Mouse (Mus musculus) WW6 (cell line): Measurements from ENCODE around the gene Utf1.

Experiments used
- DNase-seq: peaks from one replicate; pipeline ENCODE4 v3.0.0-alpha.2; 2013; ENCODE audit warnings: low read depth, low spot score

The Utf1 gene

DNA sequence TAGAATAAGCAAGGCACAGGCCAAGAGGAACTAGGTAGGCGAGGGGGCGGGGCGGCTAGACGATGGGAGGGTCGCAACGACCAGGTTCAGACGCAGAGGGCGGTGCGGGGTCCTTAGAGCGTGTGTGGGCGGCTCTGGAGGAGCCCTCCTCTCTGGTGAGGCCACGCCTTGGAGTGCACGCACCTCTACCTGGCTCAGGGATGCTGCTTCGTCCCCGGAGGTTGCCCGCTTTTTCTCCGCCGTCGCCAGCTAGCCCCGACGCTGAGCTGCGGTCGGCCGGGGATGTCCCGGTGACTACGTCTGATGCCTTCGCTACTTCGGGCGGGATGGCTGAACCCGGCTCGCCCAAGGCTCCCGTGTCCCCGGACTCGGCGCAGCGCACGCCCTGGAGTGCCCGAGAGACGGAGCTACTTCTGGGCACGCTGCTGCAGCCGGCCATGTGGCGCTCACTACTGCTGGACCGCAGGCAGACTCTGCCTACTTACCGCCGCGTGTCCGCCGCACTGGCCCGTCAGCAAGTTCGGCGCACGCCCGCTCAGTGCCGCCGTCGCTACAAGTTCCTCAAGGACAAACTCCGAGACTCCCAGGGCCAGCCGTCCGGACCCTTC lies at the start of gene Utf1:
Gene Utf1 (plus strand): TSS at position 116 of the 608 bp plus-strand sequence.
- peak; percentile 87 for DNase-seq

DNA sequence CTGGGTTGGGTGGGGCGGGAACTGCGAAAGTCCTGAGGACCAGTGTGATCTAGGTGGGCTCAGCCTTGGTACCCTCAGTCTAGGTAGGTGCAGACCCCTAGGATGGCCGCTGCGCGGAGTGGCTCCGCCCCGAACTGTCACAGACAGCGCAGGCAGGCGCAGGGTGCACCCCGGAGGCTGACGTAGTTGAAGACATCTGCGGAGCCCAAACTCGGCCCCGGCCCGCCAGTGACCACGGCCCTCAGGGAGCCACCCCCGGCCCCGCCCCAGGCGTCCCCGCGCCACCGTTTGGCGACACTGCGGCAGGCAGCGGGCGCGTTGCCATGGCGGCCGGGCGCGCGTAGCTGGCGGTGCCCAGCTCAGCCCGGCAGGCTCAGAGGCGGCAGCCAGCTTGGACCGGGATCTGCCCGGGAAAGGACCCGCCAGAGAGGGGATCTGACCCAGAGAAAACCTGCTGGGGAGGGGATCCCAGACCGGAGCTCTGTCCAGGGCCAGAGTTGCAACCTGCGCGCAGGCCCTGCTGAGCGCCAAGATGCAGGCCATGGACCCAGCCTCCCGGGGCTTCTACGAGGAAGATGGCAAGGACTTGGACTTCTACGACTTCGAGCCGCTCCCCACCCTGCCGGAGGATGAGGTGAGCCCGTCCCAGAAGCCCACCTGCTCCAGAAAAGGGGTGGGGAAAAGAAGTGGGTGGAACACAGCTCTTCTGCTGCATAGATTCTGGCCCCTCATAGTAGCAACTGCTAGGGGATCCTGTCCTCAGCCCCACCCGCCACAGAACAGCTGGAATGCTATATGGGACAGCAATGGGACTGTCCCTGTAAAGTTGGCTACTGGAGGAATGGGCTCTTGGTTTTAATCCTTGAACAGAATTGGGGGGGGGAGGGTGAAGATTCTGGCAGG lies 48.7 kb upstream of the Utf1 start, which contains the start of gene Kndc1:
Gene Kndc1 (plus strand): TSS at position 42 of the 903 bp plus-strand sequence.
- DNase-seq, result no peak

DNA sequence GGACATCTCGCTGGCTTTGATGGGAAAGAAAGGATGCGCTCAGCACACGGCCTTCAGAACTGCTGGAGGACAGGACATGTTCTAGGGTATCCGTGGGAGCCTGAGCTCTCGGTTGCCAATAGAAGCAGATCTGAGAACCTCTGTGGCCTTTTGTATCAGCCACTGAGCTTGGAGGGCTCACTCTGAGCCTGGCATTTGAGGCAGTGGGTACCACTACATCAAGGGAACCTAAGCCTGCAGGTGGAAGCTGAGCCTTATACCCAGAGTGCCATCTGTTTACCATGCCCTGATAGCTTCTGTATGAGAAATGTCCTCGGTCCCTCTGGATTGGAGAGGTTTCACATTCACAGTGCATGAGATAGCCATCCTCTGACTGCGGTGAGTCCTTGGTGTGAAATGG lies 47.3 kb upstream of the Utf1 start:
- no peak for DNase-seq

DNA sequence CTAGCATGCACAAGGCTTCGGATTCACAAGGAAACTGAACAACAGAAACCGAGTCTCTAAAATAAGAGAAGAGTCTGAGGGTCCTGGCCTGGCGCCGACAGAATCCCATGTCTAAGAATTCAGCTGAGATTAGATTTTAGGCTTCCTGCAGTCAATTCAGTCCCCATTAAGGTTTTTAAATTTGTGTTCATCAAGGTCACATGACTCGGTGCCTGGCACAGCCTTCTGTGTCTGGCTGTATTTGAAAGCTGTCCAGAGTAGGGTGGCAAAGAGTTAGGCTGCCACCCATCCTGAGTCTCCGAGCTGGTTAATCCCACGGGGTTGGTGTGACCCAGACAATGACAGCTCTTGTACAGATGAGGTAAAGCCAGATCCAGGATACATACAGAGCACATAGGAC lies 46.8 kb upstream of the Utf1 start:
- no peak for DNase-seq

DNA sequence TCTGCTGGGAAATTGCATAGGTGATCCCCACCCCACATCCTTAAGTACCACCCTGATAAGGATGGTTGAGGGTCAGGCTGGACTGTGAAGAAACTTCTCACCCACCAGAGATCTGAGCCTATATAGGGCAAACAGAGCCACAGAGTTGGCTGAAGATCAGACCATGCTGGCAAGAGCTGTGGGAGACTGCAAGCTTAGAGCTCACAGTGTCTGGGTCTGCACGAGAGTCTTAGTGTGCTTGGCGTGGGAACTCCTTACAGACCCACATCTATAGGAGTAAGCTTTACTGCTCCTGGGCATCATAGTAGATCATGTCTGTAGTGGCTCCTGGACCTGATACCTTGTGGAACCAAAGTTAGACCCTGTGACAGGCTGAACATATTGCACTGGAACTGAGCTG lies 45.0 kb upstream of the Utf1 start:
- no peak for DNase-seq

DNA sequence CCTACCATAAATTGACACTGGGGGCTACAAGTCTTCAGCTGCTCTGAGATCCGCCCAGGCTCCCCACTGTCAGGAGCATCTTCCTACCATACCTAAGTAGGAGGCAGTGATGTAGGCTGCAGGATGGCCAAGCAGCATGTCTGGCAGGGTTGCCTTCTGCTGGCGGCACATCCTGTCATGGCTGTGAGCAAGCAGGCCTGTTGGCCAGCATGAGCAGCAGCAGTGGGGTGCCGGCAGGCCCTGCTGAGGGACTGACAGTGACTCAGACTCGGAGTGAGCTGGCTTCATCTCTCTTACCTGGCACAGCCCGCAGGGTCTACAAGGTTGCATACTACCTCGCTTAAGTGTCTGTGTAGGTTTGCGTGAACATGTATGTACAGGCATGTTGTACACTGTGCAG lies 44.1 kb upstream of the Utf1 start:
- DNase-seq, result no peak

DNA sequence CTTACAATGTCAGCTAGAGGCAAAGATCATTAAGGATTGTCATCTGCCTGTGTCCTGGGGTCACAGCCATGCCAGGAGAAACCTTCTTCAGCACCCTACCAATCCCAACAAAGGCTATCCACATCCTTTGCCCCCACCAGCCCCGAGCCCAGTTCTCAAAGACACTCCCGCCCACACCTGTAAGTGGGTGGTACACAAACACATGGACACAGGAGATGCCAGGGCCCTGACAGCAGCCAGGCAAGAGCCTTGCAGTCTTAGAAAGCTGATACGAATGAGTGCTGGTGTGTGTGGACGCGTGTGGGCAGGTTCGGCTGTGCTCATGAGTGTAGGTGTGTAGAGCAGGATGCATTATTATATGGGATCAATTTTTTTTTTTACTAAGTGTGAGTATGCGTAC lies 43.1 kb upstream of the Utf1 start:
- DNase-seq, result no peak

DNA sequence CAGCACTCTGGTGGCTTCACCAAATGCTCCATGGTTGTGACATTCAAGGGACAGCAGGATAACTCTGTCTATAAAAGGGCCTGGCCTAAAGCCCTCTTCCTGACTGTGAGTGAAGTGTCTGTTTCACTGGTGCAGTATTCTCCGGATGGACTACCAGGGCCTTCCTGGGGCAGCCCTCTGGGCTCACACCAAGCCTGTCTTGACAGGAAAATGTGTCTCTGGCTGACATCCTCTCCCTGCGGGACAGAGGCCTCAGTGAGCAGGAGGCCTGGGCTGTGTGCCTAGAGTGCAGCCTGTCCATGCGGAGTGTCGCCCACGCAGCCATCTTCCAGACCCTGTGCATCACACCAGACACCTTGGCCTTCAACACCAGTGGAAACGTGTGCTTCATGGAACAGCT lies 42.7 kb upstream of the Utf1 start:
- DNase-seq, result no peak

DNA sequence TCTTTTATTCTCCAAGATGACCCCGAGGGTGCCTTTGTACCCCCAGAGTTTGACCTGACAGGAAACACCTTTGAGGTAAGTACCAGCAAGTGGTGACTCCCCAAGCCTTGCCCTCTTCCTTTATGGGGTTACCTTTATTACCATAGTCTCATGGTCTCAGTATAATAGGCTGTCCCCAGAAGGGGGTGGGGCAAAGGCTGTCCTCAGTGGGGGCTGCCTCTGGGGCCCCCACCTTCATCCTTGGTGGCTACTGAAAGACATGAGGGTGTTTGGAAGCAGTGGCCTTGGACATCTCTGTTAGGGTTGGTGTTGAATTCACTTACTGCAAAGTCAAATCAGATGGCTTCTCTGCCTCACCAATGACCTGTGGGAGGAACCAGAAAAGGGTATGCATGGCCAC lies 41.6 kb upstream of the Utf1 start:
- no peak for DNase-seq

DNA sequence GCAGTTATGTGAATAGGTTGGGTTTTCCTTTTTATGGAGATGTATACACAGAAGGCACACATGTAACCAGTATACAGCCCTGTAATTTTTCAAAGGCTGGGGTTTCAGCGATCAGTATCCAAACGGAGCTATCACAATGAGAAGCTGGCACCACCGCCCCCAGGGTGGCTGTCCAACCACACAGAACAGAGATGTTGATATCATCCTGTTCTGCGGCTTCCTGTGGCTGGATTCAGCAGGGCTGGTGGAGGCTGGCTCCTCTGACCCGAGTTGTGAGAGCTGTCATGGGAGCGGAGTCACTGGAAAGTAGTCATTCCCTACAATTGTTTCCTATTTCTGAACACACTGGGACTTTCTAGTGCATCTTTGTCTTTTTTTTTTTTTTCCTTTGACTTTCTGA lies 38.3 kb upstream of the Utf1 start:
- DNase-seq, result no peak

DNA sequence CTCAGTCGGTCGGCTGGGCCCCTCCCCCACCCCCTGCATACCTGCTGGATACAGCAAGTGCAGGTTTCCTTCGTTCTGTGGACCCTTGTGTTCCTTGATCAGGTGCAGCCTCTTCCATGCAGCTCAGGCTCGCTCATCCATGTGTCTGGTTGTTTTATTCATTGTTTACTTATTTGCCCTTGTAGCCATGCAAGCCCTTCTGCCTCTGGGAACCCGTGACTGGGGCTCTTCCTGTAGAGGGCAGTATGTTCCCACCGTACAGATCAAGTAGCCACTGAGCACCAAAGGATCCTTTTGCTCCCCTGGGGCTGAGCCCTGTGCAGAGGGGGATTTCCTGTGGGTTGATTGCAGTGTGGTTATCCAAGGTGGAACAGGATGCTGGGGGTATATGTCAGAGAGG lies 37.9 kb upstream of the Utf1 start:
- DNase-seq, result no peak

DNA sequence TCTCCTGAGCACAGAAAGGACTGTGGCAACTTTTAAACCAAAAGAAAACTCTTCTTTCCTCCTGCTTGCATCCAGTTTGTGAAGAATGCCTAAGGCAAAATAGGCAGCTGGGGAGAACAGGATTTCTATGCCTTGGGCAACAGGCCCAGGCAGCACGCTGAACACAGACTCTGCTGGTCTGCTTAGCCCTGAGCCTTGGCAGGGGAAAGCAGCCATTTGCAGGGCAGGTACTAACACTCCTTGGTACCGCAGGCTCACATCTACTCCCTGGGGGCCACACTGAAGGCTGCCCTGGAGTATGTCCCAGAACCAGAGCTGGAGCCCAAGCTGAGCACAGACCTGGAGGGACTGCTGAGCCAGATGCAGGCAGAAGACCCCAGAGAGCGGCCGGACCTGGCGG lies 35.4 kb upstream of the Utf1 start:
- DNase-seq, result no peak

DNA sequence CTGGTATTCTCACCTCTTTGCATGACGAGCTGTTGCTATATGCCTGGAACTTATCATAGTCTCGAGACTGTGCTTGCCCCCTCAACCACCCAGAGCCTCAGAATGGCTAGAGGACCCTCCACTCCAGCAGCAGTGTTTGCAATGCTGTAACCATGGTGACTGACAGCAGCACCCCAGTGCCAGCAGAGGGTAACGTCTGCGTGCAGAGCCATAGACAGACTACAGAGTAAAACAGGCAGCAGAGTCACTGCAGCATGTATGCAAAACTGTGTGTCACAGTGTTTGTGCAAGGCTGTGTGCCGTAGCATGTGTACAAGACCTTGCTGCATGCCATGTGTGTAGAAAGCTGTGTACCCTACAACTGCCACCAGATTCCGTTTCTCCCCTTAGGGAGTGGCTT lies 34.1 kb upstream of the Utf1 start:
- DNase-seq, result no peak

DNA sequence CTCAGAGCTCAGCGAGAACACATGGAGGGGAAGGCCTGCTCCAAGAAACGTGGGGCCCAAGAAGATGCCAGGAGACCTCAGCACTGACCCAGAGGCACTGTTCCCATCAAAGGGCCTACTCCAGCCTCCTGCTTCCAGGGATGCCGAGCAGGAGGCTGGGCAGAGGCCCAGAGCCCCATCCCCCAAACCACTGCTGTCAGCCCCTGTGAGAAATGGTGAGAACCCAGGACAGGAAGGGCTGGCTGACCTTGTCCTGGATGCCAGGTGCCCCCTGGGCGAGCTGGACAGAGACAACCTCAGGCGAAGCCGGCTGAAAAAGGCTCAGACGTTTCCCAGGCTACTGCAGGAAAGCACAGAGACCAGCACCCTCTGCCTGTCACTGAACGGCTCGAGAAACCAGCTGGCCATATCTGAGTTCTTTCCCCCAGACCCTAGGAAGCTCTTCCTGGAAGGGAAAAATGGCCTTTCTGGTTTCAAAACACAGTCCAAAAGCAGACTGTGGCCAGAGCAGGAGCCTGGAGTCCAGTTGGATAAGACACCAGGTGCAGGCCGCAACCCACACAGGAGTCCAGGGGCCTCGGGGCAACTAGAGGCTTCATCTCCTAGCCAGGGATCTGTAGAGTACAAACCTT lies 33.3 kb upstream of the Utf1 start:
- DNase-seq, result no peak

DNA sequence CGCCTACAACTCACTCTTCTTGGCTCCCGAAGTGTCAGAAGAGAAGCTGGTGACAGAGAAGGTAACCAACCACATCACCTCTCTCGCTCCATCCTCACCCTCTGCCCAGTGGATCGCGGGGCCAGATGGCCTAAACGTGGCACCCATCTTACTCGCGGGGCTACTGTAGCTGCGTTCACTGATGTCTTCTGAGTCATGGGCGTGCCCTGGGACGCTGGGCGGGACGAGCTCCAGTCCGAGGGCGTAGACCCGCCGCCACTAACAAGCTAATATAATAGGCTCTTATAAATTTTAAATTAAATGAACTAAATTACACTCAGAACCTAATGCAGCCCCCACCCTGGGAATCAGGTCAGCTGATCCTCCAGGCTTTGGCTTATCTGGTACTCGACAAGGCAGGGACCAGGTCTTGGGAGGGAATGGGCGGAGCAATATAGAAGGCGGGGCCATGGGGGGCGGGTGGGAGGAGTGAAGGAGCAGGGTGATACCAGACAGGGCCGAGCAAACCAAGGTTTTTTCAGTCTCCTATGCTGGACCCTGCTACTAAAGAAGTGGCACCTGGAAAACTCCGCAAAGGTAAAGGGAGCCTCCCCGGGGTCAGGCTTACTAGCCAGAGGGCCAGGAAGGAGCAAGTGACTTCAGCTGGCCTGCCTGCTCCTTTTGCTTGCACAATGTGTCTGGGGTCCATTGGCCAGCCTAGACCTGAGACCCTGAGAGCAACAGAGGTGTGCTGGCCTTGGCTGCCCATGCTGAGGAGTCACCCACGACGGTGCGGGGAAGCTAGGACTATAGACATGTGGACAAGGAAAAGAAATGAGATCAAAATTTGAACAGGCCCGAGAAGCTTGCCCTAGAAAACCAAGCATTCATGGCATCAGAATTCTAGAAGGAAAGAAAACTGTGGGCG lies 29.2 kb upstream of the Utf1 start:
- no peak for DNase-seq

DNA sequence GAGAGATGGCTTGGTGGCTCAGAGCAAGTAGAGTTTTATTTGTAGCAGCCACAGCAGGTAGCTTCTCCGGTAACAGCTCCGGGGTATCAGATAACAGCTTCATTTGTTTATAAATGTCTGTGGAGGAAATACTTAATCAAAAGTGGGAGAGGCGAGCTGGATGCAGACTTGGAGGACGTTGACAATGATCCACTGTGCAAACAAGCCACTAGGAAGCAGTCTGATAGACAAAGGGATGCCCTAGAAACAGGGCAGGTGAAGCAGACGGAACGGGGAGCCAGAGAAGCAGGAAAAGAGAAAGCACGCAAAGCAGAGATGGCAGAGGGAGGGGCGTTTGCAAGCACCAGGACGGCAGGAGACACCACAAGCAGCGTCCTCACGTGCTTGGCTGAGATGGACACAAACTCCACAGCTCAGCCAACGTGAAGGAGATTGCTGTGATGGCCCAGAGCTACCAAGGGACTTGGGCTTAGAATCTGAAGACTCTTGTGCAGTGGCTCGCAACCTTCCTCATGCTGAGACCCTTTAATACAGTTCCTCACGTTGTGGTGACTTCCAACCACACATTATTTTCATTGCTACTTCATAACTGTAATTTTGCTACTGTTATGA lies 27.8 kb upstream of the Utf1 start:
- no peak for DNase-seq

DNA sequence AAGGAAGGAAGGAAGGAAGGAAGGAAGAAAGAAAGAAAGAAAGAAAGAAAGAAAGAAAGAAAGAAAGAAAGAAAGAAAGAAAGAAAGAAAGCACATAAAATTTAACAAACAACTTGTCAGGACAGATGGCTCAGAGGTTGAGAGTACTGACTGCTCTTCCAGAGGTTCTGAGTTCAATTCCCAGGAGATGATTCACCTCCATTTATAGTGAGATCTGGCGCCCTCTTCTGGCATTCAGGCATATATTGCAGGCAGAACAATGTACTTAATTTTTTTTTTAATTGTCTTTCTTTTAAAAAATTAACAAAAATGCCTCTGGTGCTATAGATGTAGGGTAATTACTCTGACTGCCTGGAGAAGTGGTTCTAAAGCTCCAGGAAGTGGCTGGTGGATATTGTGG lies 27.2 kb upstream of the Utf1 start:
- DNase-seq, result no peak

DNA sequence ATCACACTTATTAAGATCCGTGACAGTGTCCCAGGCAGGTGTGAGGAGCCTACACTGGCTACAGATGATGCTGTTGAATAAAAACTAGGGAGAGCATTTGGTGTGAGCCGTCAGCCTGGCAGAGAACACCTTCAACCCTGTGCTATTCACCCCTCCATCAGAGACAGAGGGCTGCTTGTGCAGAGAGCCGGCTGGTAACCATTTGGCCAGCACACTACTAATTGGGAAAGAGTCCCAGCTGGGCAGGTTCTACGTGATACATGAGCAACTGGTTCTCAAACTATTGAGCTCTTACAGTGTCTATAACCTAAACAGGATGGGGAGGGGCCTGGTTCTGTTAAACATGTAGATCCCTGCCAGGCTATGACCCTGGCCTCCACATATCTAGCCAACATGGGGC lies 25.3 kb upstream of the Utf1 start:
- no peak for DNase-seq

DNA sequence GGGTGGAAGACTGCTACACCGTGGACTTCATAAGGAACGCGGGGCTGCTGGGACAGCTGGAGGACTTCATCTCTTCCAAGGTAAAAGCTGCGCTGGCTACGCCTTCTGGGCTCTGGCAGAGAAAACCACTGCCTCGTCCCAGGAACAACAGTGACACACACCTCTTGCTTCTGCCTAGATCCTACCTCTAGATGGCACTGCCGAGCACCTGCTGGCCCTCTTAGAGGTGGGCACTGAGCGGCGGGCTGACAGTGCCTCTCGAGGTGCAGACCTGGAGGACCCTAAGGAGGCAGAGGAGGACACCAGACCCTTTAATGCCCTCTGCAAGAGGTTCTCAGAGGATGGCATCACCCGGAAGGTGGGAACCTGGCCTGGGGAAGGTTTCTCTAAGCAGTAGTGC lies 12.9 kb upstream of the Utf1 start:
- DNase-seq, result no peak

DNA sequence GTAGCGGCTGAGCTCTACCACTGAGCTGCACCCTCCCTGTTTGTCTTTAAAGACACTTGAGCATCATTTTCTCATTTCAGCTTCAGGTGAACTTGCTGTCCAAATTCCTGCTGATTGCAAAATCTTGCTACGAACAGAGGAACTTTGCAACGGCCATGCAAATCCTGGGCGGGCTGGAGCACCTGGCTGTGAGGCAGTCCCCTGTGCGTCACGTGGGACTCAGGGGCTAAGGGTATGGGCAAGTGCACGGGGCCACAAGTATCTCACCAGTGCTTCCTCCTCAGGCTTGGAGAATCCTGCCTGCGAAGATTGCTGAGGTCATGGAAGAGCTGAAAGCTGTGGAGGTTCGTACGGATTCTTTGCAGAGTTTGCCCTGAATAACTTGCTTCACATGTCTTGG lies 6.9 kb upstream of the Utf1 start:
- no peak for DNase-seq

DNA sequence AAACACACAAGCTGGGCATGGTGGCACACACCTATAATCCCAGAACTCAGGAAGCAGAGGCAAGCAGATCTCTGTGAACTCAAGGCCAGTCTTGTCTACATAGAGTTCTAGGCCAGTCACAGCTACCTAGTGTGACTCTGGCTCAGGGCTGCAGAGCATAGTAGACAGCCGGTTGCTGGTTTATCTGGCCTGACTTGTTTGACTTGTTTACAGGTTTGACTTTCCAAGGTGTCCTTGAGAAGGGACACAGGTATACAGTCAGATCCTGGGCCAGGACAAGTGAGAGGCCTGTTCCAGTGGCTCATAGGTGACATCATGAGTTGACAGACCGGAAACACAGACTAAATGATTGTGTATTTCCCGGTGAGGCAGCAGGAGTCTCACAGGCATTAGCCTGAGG lies 6.5 kb upstream of the Utf1 start:
- DNase-seq, result no peak
